7 mouse cellular contexts compared by ENCODE assay signal in the genomic region with DNA sequence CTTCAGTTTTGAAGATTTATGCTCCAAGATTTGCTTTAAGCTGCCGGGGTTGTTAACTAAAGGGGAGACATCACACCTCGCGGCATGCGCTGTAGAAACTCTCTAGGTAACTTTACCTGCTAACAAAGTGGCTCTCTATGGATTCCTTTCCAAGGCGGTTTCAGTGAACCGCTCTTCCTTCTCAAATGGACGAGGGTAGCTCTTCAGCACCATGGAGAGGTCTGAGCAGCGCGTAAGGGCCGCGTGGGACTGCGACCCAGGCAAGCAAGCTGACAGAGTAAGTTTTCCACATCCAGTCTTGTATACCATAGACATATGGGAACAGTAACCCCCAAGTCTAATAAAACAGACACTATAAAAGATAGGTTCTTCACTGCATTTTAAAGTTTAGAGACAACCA. TPM values are rescaled to one million over a fixed set of nuclear protein-coding genes. Genes with fewer than 3 reads are reported as not detected.
DNase-seq lines count a peak whose midpoint lies in the region; ATAC-seq and TF ChIP-seq lines count a peak whose summit lies in the region.

A gene (plus strand): TSS at position 72 of the 400 bp plus-strand sequence.

- 26% methylated on average over 12 of the region's 12 CpGs for WGBS in intestine, embryonic 16.5 days
- WGBS in limb, embryonic 15.5 days: 23% methylated on average over 12 of the region's 12 CpGs
- 40% methylated on average over 12 of the region's 12 CpGs for WGBS in neural tube, embryonic 13.5 days

- TF ChIP-seq POLR2A in brain, embryonic 14.5 days (IDR thresholded peaks at IDR 0.05; ENCODE audit: borderline replicate concordance, extremely low read depth, insufficient read depth, insufficient read length, poor library complexity, severe bottlenecking): no peak

- no peak within 1 kb of the TSS for H3K27ac ChIP-seq in intestine, embryonic 16.5 days (ENCODE audit: low read length)
- H3K27ac ChIP-seq in limb, embryonic 15.5 days: no peak within 1 kb of the TSS
- no peak within 1 kb of the TSS for H3K27ac ChIP-seq in neural tube, embryonic 13.5 days (replicated peaks)

- ATAC-seq in intestine, embryonic 16.5 days: no peak
- ATAC-seq in limb, embryonic 15.5 days (ENCODE audit: insufficient number of reproducible peaks, low FRiP score, low TSS enrichment, low read depth): no peak
- ATAC-seq in neural tube, embryonic 13.5 days (ENCODE audit: low read depth): no peak

- H3K36me3 ChIP-seq in intestine, embryonic 16.5 days (ENCODE audit: control insufficient read depth, insufficient read depth, low read length): no peaks in the 10 kb centered on the region
- H3K36me3 ChIP-seq in limb, embryonic 15.5 days: no peaks in the 10 kb centered on the region
- H3K36me3 ChIP-seq in neural tube, embryonic 13.5 days: no peaks in the 10 kb centered on the region

- H3K4me3 ChIP-seq in intestine, embryonic 16.5 days (ENCODE audit: low read length): no peak within 1 kb of the TSS
- no peak within 1 kb of the TSS for H3K4me3 ChIP-seq in limb, embryonic 15.5 days
- H3K4me3 ChIP-seq in neural tube, embryonic 13.5 days: no peak within 1 kb of the TSS

- no peak for TF ChIP-seq CTCF in brain, embryonic 14.5 days (IDR thresholded peaks at IDR 0.05; ENCODE audit: borderline replicate concordance, extremely low read depth, insufficient read depth, insufficient read length)

- peak; percentile 60 for DNase-seq in R1 (ENCODE audit: low read depth, low spot score)
- DNase-seq in brain, embryonic 14.5 days (ENCODE audit: low read depth): peak; percentile 53
- no peak for DNase-seq in gastrocnemius, postnatal 25 days
- DNase-seq in c-Kit-positive CD71-positive TER-119-positive erythroid progenitor cells, embryonic 14.5 days (ENCODE audit: low spot score): no peak

- no peaks in the 10 kb centered on the region for H3K27me3 ChIP-seq in intestine, embryonic 16.5 days (replicated peaks; ENCODE audit: control insufficient read depth, insufficient read depth, low read length)
- peaks cover 11% of the 10 kb centered on the region for H3K27me3 ChIP-seq in limb, embryonic 15.5 days
- 0 out of 2 replicates have a peak, but pooled peaks cover 2% of the 10 kb centered on the region for H3K27me3 ChIP-seq in neural tube, embryonic 13.5 days

- H3K4me1 ChIP-seq in intestine, embryonic 16.5 days (ENCODE audit: control insufficient read depth, insufficient read depth, low read length): no peaks in the 10 kb centered on the region
- H3K4me1 ChIP-seq in limb, embryonic 15.5 days: no peaks in the 10 kb centered on the region
- no peaks in the 10 kb centered on the region for H3K4me1 ChIP-seq in neural tube, embryonic 13.5 days (replicated peaks)

- H3K4me2 ChIP-seq in intestine, embryonic 16.5 days (ENCODE audit: low read depth, low read length): no peak within 1 kb of the TSS
- H3K4me2 ChIP-seq in limb, embryonic 15.5 days: no peak within 1 kb of the TSS
- H3K4me2 ChIP-seq in neural tube, embryonic 13.5 days: no peak within 1 kb of the TSS

- no peak within 1 kb of the TSS for H3K9ac ChIP-seq in intestine, embryonic 16.5 days (ENCODE audit: low read depth, low read length)
- no peak within 1 kb of the TSS for H3K9ac ChIP-seq in limb, embryonic 15.5 days
- no peak within 1 kb of the TSS for H3K9ac ChIP-seq in neural tube, embryonic 13.5 days

- no peaks in the 10 kb centered on the region for H3K9me3 ChIP-seq in intestine, embryonic 16.5 days (ENCODE audit: control insufficient read depth, low read length)
- no peaks in the 10 kb centered on the region for H3K9me3 ChIP-seq in limb, embryonic 15.5 days
- no peaks in the 10 kb centered on the region for H3K9me3 ChIP-seq in neural tube, embryonic 13.5 days

RNA-seq across cellular contexts. Expression of the gene that starts here (rescaled TPM):
- 80.3 and 80.7 TPM in 2 replicates for polyA plus RNA-seq in brain, embryonic 14.5 days (2012; rRNA removed)
- total RNA-seq in gastrocnemius, postnatal 25 days (2021): 100 to 1,000 TPM; 126 to 145 TPM
- 29.7 and 31.2 TPM in 2 replicates for polyA plus RNA-seq in intestine, embryonic 16.5 days (2015; fragmentation: Nextera tagmentation; extraction: Ambion mirVana)
- 16.1 and 25.8 TPM in 2 replicates for polyA plus RNA-seq in limb, embryonic 15.5 days (2015; fragmentation: Nextera tagmentation; extraction: Ambion mirVana)
- polyA plus RNA-seq in neural tube, embryonic 13.5 days (2015; fragmentation: Nextera tagmentation; extraction: Ambion mirVana): 160 and 165 TPM in 2 replicates

Comparison
In these comparisons a context has a peak if more than half of its experiments do, and no peak if none do; other contexts are left out.
1. DNase-seq: peak in R1 (single experiment) and brain, embryonic 14.5 days (single experiment); none in gastrocnemius, postnatal 25 days (single experiment) and c-Kit-positive CD71-positive TER-119-positive erythroid progenitor cells, embryonic 14.5 days (single experiment).